Comparison of ENCODE assay signal across 27 mouse cellular contexts in the genomic region with DNA sequence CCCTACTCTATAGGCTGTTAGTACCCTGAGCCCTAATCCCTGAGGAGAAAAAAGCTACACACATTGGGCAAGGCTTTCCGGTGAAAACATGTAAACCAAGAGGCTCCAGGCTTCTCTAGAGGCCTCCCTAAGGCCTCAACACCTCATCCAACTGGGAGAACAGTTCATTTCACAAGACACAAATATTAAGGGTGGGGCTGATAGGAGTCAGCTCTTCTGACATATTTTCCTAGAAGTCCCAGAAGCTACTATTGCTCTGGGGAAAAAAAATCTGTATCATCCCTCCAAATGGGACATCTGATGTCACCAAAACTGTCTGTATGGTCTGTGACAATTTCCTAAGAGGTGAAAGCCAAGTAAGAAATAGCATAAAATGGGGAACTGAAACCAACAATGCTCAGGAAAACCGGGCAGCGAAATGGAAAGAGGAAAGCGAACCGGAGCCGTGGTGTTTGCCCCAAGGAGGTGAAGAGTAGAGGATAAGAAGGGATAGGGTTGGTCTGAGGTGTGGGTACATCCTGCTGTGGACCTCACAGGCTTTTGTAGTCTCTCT. TPM values are rescaled to one million over a fixed set of nuclear protein-coding genes. Genes with fewer than 3 reads are reported as not detected.
DNase-seq lines count a peak whose midpoint lies in the region; ATAC-seq and TF ChIP-seq lines count a peak whose summit lies in the region.
"Had no signal": no experiment of that assay in that cellular context is flagged by ENCODE, and none has a peak within 500 bp of the region (broad histone marks: within the 10 kb centered on the region; RNA-seq: fewer than 3 reads in every experiment).

No protein-coding gene starts in this region.

- H3K36me3 ChIP-seq in lung, embryonic 16.5 days (ENCODE audit: control insufficient read depth, insufficient read depth, low read length), result no peaks in the 10 kb centered on the region
- H3K36me3 ChIP-seq in CH12.LX (replicated peaks in 1 of 2; ENCODE audit: control insufficient read depth in 1 of 2, insufficient read depth in 1 of 2, low read length in 1 of 2), result no peaks in the 10 kb centered on the region
- no peaks in the 10 kb centered on the region for H3K36me3 ChIP-seq in forebrain, embryonic 14.5 days (ENCODE audit: control insufficient read depth, insufficient read depth, low read length)
- H3K36me3 ChIP-seq: embryonic facial prominence, embryonic 12.5 days; heart, embryonic 10.5 days; hindbrain, embryonic 13.5 days had no signal

- peak; percentile 67 for TF ChIP-seq EP300 in CH12.LX (IDR thresholded peaks at IDR 0.05; ENCODE audit: low read length)

- H3K4me1 ChIP-seq in lung, embryonic 16.5 days (replicated peaks; ENCODE audit: control insufficient read depth, insufficient read depth, low read length), result no peaks in the 10 kb centered on the region
- H3K4me1 ChIP-seq in CH12.LX (ENCODE audit: control insufficient read depth in 1 of 2, insufficient read depth in 2 of 2), result peaks cover 8 to 50% of the 10 kb centered on the region in 2 experiments; a peak in 3 of 4 replicates
- no peaks in the 10 kb centered on the region for H3K4me1 ChIP-seq in forebrain, embryonic 14.5 days (ENCODE audit: control insufficient read depth, insufficient read depth, low read length)
- H3K4me1 ChIP-seq: embryonic facial prominence, embryonic 12.5 days had no signal

- H3K27ac ChIP-seq in lung, embryonic 16.5 days (ENCODE audit: low read length), result no peak overlapping the region
- no peak overlapping the region for H3K27ac ChIP-seq in CH12.LX (ENCODE audit: insufficient read depth, low read depth)
- H3K27ac ChIP-seq in forebrain, embryonic 14.5 days (ENCODE audit: low read depth, low read length), result no peak overlapping the region
- H3K27ac ChIP-seq: embryonic facial prominence, embryonic 12.5 days; heart, embryonic 10.5 days; hindbrain, embryonic 13.5 days; hindbrain, postnatal 0 days had no signal

- TF ChIP-seq CTCF in CH12.LX (conservative IDR thresholded peaks at IDR 0.05 in 1 of 2, IDR thresholded peaks at IDR 0.05 in 1 of 2; ENCODE audit: low read depth in 2 of 2, low read length in 2 of 2), result no peak

- H3K4me2 ChIP-seq in lung, embryonic 16.5 days (ENCODE audit: low read depth, low read length), result no peak overlapping the region
- no peak overlapping the region for H3K4me2 ChIP-seq in CH12.LX (ENCODE audit: insufficient read depth, low read depth, poor library complexity, severe bottlenecking)
- no peak overlapping the region for H3K4me2 ChIP-seq in forebrain, embryonic 14.5 days (ENCODE audit: low read length)
- H3K4me2 ChIP-seq: embryonic facial prominence, embryonic 12.5 days; hindbrain, embryonic 13.5 days had no signal

- no peak overlapping the region for H3K9ac ChIP-seq in lung, embryonic 16.5 days (ENCODE audit: low read length)
- H3K9ac ChIP-seq in CH12.LX (ENCODE audit: insufficient read depth, low read depth), result no peak overlapping the region
- no peak overlapping the region for H3K9ac ChIP-seq in forebrain, embryonic 14.5 days (ENCODE audit: low read length)
- H3K9ac ChIP-seq: embryonic facial prominence, embryonic 12.5 days; hindbrain, embryonic 13.5 days had no signal

- no peak overlapping the region for H3K4me3 ChIP-seq in lung, embryonic 16.5 days (ENCODE audit: low read length)
- no peak overlapping the region for H3K4me3 ChIP-seq in CH12.LX (replicated peaks in 1 of 3; ENCODE audit: low read depth in 2 of 3, low read length in 2 of 3, poor library complexity in 1 of 3)
- H3K4me3 ChIP-seq in forebrain, embryonic 14.5 days (ENCODE audit: low read depth, low read length), result no peak overlapping the region
- H3K4me3 ChIP-seq: embryonic facial prominence, embryonic 12.5 days; heart, embryonic 10.5 days; hindbrain, embryonic 13.5 days had no signal

- dilution Hi-C loops in CH12.LX (cut with MboI; ENCODE audit: extremely low pct_ligation_motif_present, extremely low pct_unique_long_range_greater_than_20kb, low sequenced_read_pairs), result no loop called here

- ATAC-seq in lung, embryonic 16.5 days (ENCODE audit: low read depth), result 0 out of 2 replicates have a peak, but pooled peaks have one; percentile 28
- peak; percentile 65 for ATAC-seq in granulocyte monocyte progenitor cell, adult 5-6 weeks (replicated peaks; ENCODE audit: poor library complexity, severe bottlenecking)
- peak; percentile 54; the same call in 1 of the 2 replicates for ATAC-seq in monocyte, adult 5-6 weeks (replicated peaks; ENCODE audit: insufficient number of reproducible peaks, low FRiP score, low TSS enrichment, poor library complexity, severe bottlenecking)
- no peak for ATAC-seq in forebrain, embryonic 14.5 days
- ATAC-seq: CD4-positive, CD25-positive, alpha-beta regulatory T cell, adult 4 months; forebrain, embryonic 16.5 days; hindbrain, postnatal 0 days had no signal

- no peaks in the 10 kb centered on the region for H3K79me2 ChIP-seq in CH12.LX (replicated peaks; ENCODE audit: control insufficient read depth, extremely low read depth, insufficient read depth, poor library complexity, severe bottlenecking)

- no peak for DNase-seq in lung, postnatal 25 days (ENCODE audit: low spot score)
- DNase-seq in CH12.LX (ENCODE audit: extremely low read depth), result no peak
- DNase-seq in kidney, adult 8-10 months, result no peak
- no peak for DNase-seq in forebrain, embryonic 14.5 days (ENCODE audit: low spot score)
- DNase-seq: adrenal gland, postnatal 14 days; B cell, adult 2 months; cerebellum, adult 2 months; cerebellum, postnatal 10 days; gastrocnemius, postnatal 25 days; heart, adult 11 months; heart, postnatal 10 days; heart, postnatal 4 days had no signal

- TF ChIP-seq POLR2A in CH12.LX (IDR thresholded peaks at IDR 0.05; ENCODE audit: low read depth, low read length), result no peak

- no peaks in the 10 kb centered on the region for H3K27me3 ChIP-seq in lung, embryonic 16.5 days (ENCODE audit: control insufficient read depth, insufficient read depth, low read depth, low read length)
- peaks cover 10% of the 10 kb centered on the region for H3K27me3 ChIP-seq in CH12.LX (replicated peaks)
- H3K27me3 ChIP-seq in forebrain, embryonic 14.5 days (replicated peaks; ENCODE audit: control insufficient read depth, insufficient read depth, low read length), result no peaks in the 10 kb centered on the region
- H3K27me3 ChIP-seq: embryonic facial prominence, embryonic 12.5 days; hindbrain, embryonic 13.5 days had no signal

- 79% methylated on average over 6 of the region's 6 CpGs for WGBS in lung, embryonic 16.5 days
- 92% methylated on average over 6 of the region's 6 CpGs for WGBS in forebrain, embryonic 14.5 days

- H3K9me3 ChIP-seq in lung, embryonic 16.5 days (ENCODE audit: control insufficient read depth, low read length), result no peaks in the 10 kb centered on the region
- H3K9me3 ChIP-seq in CH12.LX (replicated peaks; ENCODE audit: low read length), result no peaks in the 10 kb centered on the region
- no peaks in the 10 kb centered on the region for H3K9me3 ChIP-seq in forebrain, embryonic 14.5 days (replicated peaks; ENCODE audit: control insufficient read depth, low read length)
- H3K9me3 ChIP-seq: embryonic facial prominence, embryonic 12.5 days; heart, embryonic 10.5 days; hindbrain, embryonic 13.5 days had no signal

- no peak for TF ChIP-seq RAD21 in CH12.LX (IDR thresholded peaks at IDR 0.05; ENCODE audit: low read depth, low read length)

- in situ Hi-C loops in CH12.LX (cut with MboI; ENCODE audit: low pct_ligation_motif_present, low pct_unique_long_range_greater_than_20kb, low sequenced_read_pairs), result no loop called here

RNA-seq across cellular contexts. Expression of a gene that starts 12.8 kb away (rescaled TPM):
- polyA plus RNA-seq in lung, embryonic 16.5 days (2015; fragmentation: Nextera tagmentation; extraction: Ambion mirVana), result 20.7 and 21.9 TPM in 2 replicates
- total RNA-seq in CH12.LX (2012; rRNA removed) (0.21 and 0.63 TPM in 2 replicates), CH12.LX (2014; rRNA removed) (not detected in 2 replicates)
- polyA plus RNA-seq in CH12.LX (2012; ENCODE audit: insufficient read length, low read depth), result 0.49 TPM in 1 of 2 replicates, not detected in the other
- not detected in 2 replicates for total RNA-seq in granulocyte monocyte progenitor cell, adult 5-6 weeks (2014; fragmentation: Nextera tagmentation)
- 0.41 and 5.5 TPM in 2 replicates for total RNA-seq in granulocyte monocyte progenitor cell, adult 5-6 weeks (2017)
- 3.4 to 5.0 TPM in 2 of 3 replicates, not detected in the other for total RNA-seq in monocyte, adult 5-6 weeks (2017)
- polyA plus RNA-seq in forebrain, embryonic 14.5 days (2014; fragmentation: Nextera tagmentation; extraction: Ambion mirVana), result 0.93 TPM in 1 of 2 replicates, not detected in the other
- total RNA-seq: hindbrain, postnatal 0 days had no signal
- polyA plus RNA-seq: CD4-positive, CD25-positive, alpha-beta regulatory T cell, adult 4 months; cerebellum, adult 2 months had no signal

RNA-seq across cellular contexts. Expression of a gene that starts 15.8 kb away (rescaled TPM):
- polyA plus RNA-seq in lung, embryonic 16.5 days (2015; fragmentation: Nextera tagmentation; extraction: Ambion mirVana), result not detected in 2 replicates
- not detected in 2 replicates for total RNA-seq in CH12.LX (2012; rRNA removed)
- not detected in 2 replicates for total RNA-seq in CH12.LX (2014; rRNA removed)
- polyA plus RNA-seq in CH12.LX (2012; ENCODE audit: insufficient read length, low read depth), result not detected in 2 replicates
- not detected in 2 replicates for total RNA-seq in granulocyte monocyte progenitor cell, adult 5-6 weeks (2014; fragmentation: Nextera tagmentation)
- total RNA-seq in granulocyte monocyte progenitor cell, adult 5-6 weeks (2017), result not detected in 2 replicates
- not detected in 3 replicates for total RNA-seq in monocyte, adult 5-6 weeks (2017)
- not detected in 2 replicates for polyA plus RNA-seq in forebrain, embryonic 14.5 days (2014; fragmentation: Nextera tagmentation; extraction: Ambion mirVana)
- total RNA-seq: adrenal gland, adult 18-20 months; adrenal gland, postnatal 14 days; gastrocnemius, adult 18-20 months; gastrocnemius, postnatal 25 days; heart, postnatal 10 days; heart, postnatal 4 days; hindbrain, postnatal 0 days; MEL had no signal
- polyA plus RNA-seq: CD4-positive, CD25-positive, alpha-beta regulatory T cell, adult 4 months; cerebellum, adult 2 months; embryonic facial prominence, embryonic 12.5 days; forebrain, embryonic 11.5 days; forebrain, embryonic 16.5 days; heart, embryonic 10.5 days; heart, embryonic 14.5 days; hindbrain, embryonic 13.5 days; hindbrain, postnatal 0 days; intestine, embryonic 14.5 days had no signal

RNA-seq across cellular contexts. Expression of a gene that starts 22.9 kb away (rescaled TPM):
- polyA plus RNA-seq in lung, embryonic 16.5 days (2015; fragmentation: Nextera tagmentation; extraction: Ambion mirVana), result 12.1 and 13.6 TPM in 2 replicates
- total RNA-seq in CH12.LX (2012; rRNA removed) (0.25 TPM in 1 of 2 replicates, not detected in the other), CH12.LX (2014; rRNA removed) (not detected in 2 replicates)
- not detected in 2 replicates for polyA plus RNA-seq in CH12.LX (2012; ENCODE audit: insufficient read length, low read depth)
- not detected in 2 replicates for total RNA-seq in granulocyte monocyte progenitor cell, adult 5-6 weeks (2014; fragmentation: Nextera tagmentation)
- total RNA-seq in granulocyte monocyte progenitor cell, adult 5-6 weeks (2017), result not detected in 2 replicates
- not detected in 3 replicates for total RNA-seq in monocyte, adult 5-6 weeks (2017)
- 0.38 and 0.98 TPM in 2 replicates for polyA plus RNA-seq in forebrain, embryonic 14.5 days (2014; fragmentation: Nextera tagmentation; extraction: Ambion mirVana)
- total RNA-seq: adrenal gland, postnatal 14 days; MEL had no signal
- polyA plus RNA-seq: CD4-positive, CD25-positive, alpha-beta regulatory T cell, adult 4 months; cerebellum, adult 2 months had no signal

RNA-seq across cellular contexts. Expression of a gene that starts 35.0 kb away (rescaled TPM):
- 85.0 and 101 TPM in 2 replicates for polyA plus RNA-seq in lung, embryonic 16.5 days (2015; fragmentation: Nextera tagmentation; extraction: Ambion mirVana)
- total RNA-seq in CH12.LX (2012; rRNA removed), result not detected in 2 replicates
- total RNA-seq in CH12.LX (2014; rRNA removed), result not detected in 2 replicates
- polyA plus RNA-seq in CH12.LX (2012; ENCODE audit: insufficient read length, low read depth), result not detected in 2 replicates
- total RNA-seq in granulocyte monocyte progenitor cell, adult 5-6 weeks (2014; fragmentation: Nextera tagmentation), result not detected in 2 replicates
- total RNA-seq in granulocyte monocyte progenitor cell, adult 5-6 weeks (2017), result not detected in 2 replicates
- total RNA-seq in monocyte, adult 5-6 weeks (2017), result not detected in 3 replicates
- polyA plus RNA-seq in forebrain, embryonic 14.5 days (2014; fragmentation: Nextera tagmentation; extraction: Ambion mirVana), result not detected in 2 replicates
- total RNA-seq: MEL had no signal
- polyA plus RNA-seq: CD4-positive, CD25-positive, alpha-beta regulatory T cell, adult 4 months; forebrain, embryonic 11.5 days; forebrain, embryonic 16.5 days; heart, embryonic 10.5 days had no signal

RNA-seq across cellular contexts. Expression of a gene that starts 54.3 kb away (rescaled TPM):
- polyA plus RNA-seq in lung, embryonic 16.5 days (2015; fragmentation: Nextera tagmentation; extraction: Ambion mirVana), result 0.31 TPM in 2 replicates
- not detected in 2 replicates for total RNA-seq in CH12.LX (2012; rRNA removed)
- total RNA-seq in CH12.LX (2014; rRNA removed), result not detected in 2 replicates
- not detected in 2 replicates for polyA plus RNA-seq in CH12.LX (2012; ENCODE audit: insufficient read length, low read depth)
- not detected in 2 replicates for total RNA-seq in granulocyte monocyte progenitor cell, adult 5-6 weeks (2014; fragmentation: Nextera tagmentation)
- total RNA-seq in granulocyte monocyte progenitor cell, adult 5-6 weeks (2017), result not detected in 2 replicates
- not detected in 3 replicates for total RNA-seq in monocyte, adult 5-6 weeks (2017)
- 3.8 and 5.0 TPM in 2 replicates for polyA plus RNA-seq in forebrain, embryonic 14.5 days (2014; fragmentation: Nextera tagmentation; extraction: Ambion mirVana)
- total RNA-seq: gastrocnemius, postnatal 25 days; heart, postnatal 10 days; MEL had no signal
- polyA plus RNA-seq: CD4-positive, CD25-positive, alpha-beta regulatory T cell, adult 4 months; heart, embryonic 14.5 days had no signal
